Mouse (Mus musculus): ENCODE data around the gene Ssbp4. TPM values are rescaled to one million over a fixed set of nuclear protein-coding genes. Genes with fewer than 3 reads are reported as not detected.
"Not testable (repeated sequence)": the region's sequence is repeated elsewhere in the genome, so short reads cannot be mapped to it uniquely, and the experiment has no call there.

The Ssbp4 gene
- polyA plus RNA-seq, 2 experiments from 2014 or later = 5.9 to 15.0 TPM

- ATAC-seq = no peak
Observed at GRCm38 (mm10) chr8:70606780-70607602, 1.7 kb downstream of the Ssbp4 start.

- no peak for ATAC-seq
Observed at GRCm38 (mm10) chr8:70605871-70606779, 2.5 kb downstream of the Ssbp4 start.

GRCm38 (mm10) chr8:70604558-70604957 is 4.1 kb downstream of the Ssbp4 start:
- ATAC-seq = no peak

GRCm38 (mm10) chr8:70602139-70602811 is 6.4 kb downstream of the Ssbp4 start:
- ATAC-seq = no peak

- peak; percentile 81 for ATAC-seq
Observed at GRCm38 (mm10) chr8:70601271-70601649, 7.4 kb downstream of the Ssbp4 start.

GRCm38 (mm10) chr8:70600473-70601270 is 8.0 kb downstream of the Ssbp4 start:
- ATAC-seq = no peak

GRCm38 (mm10) chr8:70599507-70600290 is 9.0 kb downstream of the Ssbp4 start:
- no peak for ATAC-seq

- no peak for ATAC-seq
Observed at GRCm38 (mm10) chr8:70598722-70599121, 9.9 kb downstream of the Ssbp4 start.

- ATAC-seq = no peak
Observed at GRCm38 (mm10) chr8:70598283-70598682, 10.4 kb downstream of the Ssbp4 start.

GRCm38 (mm10) chr8:70597417-70598272 is 11.0 kb downstream of the Ssbp4 start:
- ATAC-seq = no peak

- ATAC-seq = no peak
Observed at GRCm38 (mm10) chr8:70596775-70597416, 11.8 kb downstream of the Ssbp4 start.

GRCm38 (mm10) chr8:70596216-70596615 is 12.5 kb downstream of the Ssbp4 start:
- no peak for ATAC-seq

- no peak for ATAC-seq
Observed at GRCm38 (mm10) chr8:70595811-70596210, 12.9 kb downstream of the Ssbp4 start.

GRCm38 (mm10) chr8:70594621-70595564 is 13.8 kb downstream of the Ssbp4 start:
- peak; percentile 45 for ATAC-seq

GRCm38 (mm10) chr8:70593961-70594609 is 14.6 kb downstream of the Ssbp4 start, which contains the start of gene Isyna1:
Isyna1 (plus strand) TSS chr8:70594373.
- peak; percentile 97 for ATAC-seq

GRCm38 (mm10) chr8:70593173-70593572 is 15.5 kb downstream of the Ssbp4 start:
- no peak for ATAC-seq

- no peak for ATAC-seq
Observed at GRCm38 (mm10) chr8:70591569-70591968, 17.1 kb downstream of the Ssbp4 start.

- not testable (repeated sequence) for ATAC-seq
Observed at GRCm38 (mm10) chr8:70587955-70588354, 20.7 kb downstream of the Ssbp4 start.
